Mouse (Mus musculus) liver, adult 2 months (tissue): Measurements from ENCODE around the gene Msi1.

Source experiments
- CTCF ChIP-seq: fragments of 200-500 bp; IDR thresholded peaks from 2 replicates; pipeline ENCODE4 v1.5.1; 2011; ENCODE audit warnings: low read depth, low read length, control low read depth
- POLR2A ChIP-seq: fragments of 200-500 bp; IDR thresholded peaks from 2 replicates; pipeline ENCODE4 v1.6.1; 2011; ENCODE audit warnings: low read length, control low read depth; ENCODE audit not compliant: insufficient read depth; ENCODE audit errors: extremely low read depth

DNA sequence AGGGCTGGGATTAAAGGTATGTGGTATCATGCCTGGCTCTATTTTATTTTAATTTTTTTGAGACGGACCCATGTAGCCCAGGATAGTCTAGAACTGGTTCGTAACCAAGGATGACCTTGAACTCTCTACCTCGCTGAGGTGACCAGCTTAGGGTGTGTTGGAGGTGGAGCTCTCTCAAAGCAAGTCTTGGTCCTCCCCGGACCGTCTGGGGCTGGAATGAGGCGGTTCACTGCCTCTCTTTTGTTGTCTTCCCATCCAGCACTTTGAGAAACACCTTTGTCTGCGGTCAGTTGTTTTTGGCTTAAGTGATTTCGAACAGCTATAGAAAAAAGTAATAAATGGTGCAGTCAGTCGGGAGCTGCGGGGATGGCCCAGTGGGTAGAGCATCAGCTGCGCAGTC, 14.7 kb downstream of the Msi1 start:
- TF ChIP-seq CTCF = no peak
- no peak for TF ChIP-seq POLR2A
